Mouse (Mus musculus): ENCODE results near the gene Csrp2.
A peak's percentile ranks its signal among the peaks of the same experiment; 100 is the strongest.

The Csrp2 gene

DNA sequence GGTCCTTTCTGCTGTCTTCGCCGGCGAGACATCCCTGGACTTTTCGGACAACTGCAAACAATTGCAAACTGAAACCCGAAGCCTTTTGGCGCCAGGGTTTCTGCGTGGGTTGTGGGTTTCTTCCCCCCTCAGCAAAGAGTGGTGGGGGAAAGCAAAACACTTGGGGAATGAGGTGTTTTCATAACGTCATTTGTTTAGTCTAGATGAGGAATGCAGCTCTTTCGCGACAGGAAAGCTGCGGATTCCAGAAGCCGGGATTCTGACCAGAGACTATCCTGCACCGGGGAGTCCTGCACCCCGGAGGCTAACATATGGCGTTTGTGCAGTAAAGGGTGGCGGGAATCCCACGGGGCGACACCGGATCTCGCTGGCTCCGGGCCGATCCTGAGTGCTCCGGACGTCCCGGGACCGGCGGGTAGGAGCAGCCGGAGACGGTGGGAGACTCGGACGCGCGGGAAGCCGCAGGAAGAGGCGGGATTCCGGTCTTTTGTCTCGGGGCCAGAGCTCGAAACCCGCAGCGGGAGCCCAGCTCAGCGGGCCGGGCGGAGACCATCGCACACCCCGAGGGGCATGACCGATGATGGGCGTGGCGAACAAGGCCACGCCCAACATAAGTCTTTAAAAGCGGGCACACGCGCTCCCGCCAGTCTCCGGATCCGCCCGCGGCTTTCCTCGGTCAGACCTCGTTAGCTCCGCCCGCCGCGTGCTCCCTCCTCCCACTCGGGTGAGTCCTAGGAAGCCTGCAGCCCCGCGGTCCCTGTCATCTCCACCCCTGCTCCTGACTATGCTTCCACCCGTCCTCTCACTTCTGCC, at the start of gene Csrp2:
Gene Csrp2 (plus strand): TSS at position 259 of the 813 bp plus-strand sequence.
- peak; percentile 86 for DNase-seq (ENCODE audit: low read depth, low spot score)

DNA sequence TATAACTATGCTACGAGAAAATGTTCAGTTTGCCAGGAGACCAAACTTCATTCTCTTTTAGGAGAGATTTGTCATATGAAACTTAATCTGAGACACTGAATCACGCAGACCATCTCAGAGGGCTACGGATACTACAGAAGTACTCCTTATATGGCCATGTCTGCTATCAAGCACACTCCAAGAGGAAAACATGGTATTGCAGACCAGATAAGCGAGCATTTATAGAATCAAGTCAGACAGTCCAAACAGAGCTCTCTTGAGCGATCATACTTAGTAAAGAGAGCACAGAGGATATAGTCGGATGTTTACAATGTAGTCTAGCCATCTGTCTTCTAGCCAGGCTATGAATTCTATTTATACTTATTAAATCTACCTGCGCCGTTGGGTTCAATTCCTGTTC, 44.7 kb upstream of the Csrp2 start:
- no peak for DNase-seq (ENCODE audit: low read depth, low spot score)

GRCm38 (mm10) chr10:110876956-110877355, 42.6 kb upstream of the Csrp2 start:
- DNase-seq (ENCODE audit: low read depth, low spot score): no peak

GRCm38 (mm10) chr10:110877851-110878250, 41.7 kb upstream of the Csrp2 start:
- DNase-seq (ENCODE audit: low read depth, low spot score): no peak

DNA sequence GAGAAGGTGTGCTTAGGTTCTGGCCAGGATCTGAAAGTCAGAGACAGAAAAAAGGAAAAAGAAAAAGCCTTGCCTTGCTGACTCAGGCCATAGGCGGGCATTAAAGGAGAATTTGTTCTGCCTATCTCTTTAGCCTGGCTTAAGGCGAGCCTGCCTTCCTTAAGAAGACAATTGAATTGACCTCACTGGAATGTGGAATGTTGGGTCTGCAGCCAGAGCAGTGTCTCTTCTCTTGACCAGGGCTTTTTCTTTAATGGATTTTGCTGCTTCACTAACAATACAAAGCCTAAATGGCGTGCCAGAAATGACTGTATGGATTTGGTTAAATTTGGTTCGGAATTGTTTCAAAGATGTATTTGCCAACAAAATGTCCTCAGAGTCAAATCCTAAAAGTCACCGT, 40.9 kb upstream of the Csrp2 start:
- DNase-seq (ENCODE audit: low read depth, low spot score): peak; percentile 38

- no peak for DNase-seq (ENCODE audit: low read depth, low spot score)
These were observed 40.0 kb upstream of the Csrp2 start for GRCm38 (mm10) chr10:110879426-110880066.

DNA sequence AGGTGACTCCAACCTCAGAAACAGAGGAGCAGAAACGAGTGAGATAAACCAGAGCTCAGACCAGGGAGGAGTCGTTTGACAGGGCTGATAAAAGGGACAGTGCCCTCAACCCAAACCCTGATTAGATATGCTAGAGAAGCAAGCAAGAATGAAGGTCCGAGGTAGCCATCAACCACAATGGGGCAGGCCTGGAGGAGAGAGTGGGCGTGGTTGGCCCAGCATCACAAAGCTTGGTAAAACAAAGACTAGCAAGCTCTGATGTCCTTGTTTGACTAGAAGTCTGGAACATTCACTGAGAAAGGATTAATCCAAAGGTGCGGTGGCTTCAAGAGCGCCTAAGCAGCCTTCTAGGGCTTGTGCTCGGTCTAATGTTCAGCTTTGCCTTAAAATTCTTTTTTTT, 38.2 kb upstream of the Csrp2 start:
- DNase-seq (ENCODE audit: low read depth, low spot score): no peak

DNA sequence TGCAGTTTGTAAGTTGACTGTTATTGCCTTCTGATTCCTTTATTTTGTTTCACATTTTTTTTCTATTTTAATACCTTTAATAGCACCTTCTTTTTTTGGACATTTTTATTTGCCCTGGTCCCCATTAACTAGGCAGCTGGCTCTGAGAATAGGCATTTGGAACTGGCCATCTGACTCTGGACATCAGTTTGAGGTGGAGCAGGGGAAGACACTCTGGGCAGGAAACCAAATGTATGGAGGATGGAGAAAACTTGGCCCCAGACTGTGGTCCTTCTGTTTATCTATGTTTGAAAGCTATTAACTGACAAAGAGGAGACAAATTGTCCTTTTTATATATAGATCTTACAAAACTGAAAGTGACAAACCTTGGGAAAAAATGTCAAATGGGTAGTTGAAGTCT, 36.9 kb upstream of the Csrp2 start:
- DNase-seq (ENCODE audit: low read depth, low spot score): no peak

DNA sequence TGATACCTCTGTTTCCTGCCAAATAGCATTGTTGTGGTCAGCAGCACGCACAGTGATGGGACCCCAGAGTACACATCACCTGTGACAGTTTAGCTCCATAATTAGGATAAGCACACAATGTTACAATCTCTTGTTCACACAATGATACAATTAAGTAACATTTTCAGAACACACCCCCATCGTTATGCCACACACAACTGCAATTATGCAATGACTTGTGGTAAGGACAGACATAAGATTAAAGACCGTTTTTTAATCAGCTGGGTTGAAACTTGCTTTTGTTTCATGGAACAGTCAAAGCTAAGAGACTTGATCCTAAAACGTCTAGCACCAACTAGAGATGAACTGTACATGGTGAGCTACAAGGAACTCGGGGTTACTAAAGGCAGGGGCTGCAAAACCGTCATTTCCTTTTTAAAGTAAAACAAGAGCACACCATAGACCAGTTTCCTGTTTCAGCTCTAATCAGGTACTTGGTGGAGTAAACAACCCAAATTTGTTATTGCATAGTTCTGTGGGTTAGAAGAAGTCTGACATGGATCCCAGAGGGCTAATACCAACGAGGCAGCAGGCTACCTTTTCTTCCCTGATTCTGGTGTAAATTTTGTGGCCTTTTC, 28.8 kb upstream of the Csrp2 start:
- DNase-seq (ENCODE audit: low read depth, low spot score): no peak

DNA sequence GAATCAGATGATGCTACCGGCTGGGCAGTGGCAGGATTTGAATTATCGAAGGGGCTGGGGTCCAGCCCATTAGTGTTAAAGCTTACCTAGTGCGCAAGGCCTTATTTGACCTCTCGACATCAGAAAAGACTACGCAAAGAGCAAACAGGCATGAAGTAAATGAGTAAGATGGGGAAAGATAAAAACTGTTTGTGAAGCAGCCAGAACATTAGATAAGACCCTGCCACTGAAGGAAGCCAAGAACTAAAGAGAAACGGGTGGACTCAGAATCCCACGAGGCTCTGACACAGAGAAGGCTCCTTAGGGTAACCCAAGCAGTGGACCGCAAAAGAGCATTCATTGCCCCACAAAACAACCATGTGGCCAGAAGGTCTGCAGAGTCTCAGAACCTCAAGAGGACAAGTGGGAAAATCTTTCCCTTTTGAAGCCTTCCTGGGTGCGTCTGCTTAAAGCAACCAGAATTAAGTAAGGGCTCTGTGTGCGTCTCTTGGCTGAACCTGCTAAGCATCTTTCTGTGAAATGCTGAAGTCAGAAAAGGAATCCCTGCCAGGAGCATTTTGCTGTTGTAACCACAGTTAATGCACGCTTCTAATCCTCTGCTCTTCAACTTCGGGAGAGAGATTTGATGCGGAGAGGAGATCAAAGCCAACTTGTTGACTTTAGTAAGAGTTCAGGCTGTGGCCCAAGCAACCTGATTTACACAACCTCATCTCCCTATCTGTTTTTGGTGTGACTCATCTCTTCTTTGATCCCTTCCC, 19.7 kb upstream of the Csrp2 start:
- no peak for DNase-seq (ENCODE audit: low read depth, low spot score)

DNA sequence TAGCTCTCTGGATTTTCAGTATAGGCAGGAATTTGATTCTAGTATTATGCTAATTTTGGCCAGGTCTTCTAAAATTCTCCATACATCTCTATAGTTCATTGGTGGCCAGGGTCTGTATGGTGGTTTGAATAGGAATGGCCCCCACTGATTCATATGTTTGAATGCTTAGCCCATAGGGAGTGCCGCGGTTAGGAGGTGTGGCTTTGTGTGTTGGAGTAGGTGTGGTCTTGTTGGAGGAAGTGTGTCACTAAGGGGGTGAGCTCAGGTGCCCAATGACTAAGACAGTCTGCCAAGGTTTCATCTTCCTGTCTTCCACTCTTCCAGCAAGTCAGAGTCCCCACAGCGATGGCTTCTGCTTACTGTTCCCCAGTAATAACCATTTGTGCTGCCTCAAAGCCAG, 15.7 kb upstream of the Csrp2 start:
- no peak for DNase-seq (ENCODE audit: low read depth, low spot score)

DNA sequence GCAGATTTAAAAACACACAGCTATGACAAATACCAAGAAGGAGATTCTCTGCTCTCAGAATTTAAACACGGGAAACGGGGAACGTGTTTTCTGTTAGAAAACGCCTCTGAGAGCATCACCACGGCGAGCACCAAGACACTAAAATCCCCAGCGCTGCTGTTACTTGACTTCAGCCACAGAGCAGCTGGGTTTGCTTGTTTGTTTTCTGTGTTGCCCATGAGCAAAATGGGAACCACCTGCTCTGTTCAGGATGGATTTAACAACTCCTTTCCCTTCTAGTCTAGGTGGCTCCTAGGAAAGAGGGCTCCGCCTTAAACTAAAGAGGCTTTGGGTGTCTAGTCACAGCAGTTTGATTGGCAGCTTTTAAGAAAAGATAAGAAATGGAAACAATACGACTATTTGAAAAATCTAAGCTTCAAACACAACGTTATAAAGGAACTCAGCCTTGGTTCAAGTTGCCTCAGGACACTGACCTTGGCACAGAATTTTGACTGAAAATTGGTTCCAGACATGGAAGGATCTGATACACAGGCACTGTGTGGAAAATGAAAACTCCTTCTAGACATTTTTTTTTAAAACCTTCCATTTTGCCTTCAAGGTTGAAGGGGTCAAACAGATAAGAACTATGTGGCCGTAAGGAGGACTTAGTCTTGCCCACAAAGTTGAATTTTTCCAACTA, 2.8 kb upstream of the Csrp2 start:
- DNase-seq (ENCODE audit: low read depth, low spot score): peak; percentile 52

- DNase-seq (ENCODE audit: low read depth, low spot score): no peak
These were observed 2.1 kb upstream of the Csrp2 start for GRCm38 (mm10) chr10:110917521-110917920.

DNA sequence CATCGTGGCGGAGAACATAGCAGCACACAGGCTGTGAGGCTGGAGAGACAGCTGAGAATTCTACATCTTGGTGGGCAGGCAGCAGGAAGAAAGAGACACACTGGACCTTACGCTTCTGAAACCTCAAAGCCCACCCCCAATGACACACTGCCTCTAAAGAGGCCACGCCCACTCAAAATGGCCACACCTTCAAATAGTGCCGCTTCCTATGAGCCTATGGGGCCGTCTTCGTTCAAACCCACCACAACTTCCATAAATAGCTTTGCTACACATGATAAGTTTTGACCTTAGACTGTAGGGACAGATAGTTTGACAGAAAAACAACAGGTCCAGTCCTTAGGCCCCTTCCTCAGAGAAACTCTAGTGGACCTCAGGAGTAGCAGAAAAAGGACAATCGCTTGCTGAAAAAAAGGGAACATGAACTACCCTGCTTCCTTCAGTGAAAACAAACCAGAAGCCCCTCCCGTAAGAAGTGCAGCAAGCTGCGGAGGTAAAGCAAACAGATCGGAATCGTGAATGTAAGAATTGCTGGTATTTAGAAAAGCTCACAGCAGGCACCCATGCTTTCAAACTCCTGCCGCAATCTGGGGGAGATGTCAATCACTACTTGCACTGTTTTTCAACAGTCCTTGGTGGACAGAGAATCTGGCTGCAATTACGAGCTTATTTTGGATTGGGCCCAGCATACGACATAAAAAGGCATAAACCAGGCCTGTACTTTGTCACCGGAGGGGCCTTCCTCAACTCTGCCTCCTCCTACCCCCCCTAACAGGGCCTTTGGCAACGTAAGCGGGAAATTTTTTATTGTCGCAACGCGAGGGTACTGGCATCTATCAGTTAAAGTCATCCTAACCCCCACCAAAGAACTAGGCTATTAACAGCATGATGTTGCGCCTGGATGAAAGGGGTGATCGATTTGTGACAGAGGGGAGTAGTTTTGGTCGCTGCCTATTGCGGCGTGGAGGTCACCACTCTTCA, 886 bp upstream of the Csrp2 start:
- DNase-seq (ENCODE audit: low read depth, low spot score): no peak

- DNase-seq (ENCODE audit: low read depth, low spot score): no peak
These were observed 870 bp downstream of the Csrp2 start for GRCm38 (mm10) chr10:110920368-110920950.

DNA sequence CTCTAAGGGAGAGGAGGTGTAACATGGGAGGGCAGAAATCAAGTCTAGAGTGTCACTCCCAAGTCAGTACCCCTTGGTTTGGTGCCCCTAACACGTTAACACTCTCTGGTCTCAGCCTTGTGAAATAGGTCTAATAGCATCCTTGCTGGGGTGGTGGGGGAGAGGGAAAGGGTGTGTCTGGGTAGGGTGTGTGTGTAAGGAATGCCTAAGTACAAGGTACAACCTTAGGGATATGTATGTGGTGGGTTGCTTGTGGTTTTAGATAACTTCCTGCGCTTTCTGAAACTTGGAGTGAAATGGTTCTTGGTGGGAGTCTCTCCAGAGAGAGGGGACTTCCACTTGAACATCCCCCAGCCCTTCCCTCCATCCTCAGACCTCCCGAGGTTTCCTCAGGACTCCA, 2.3 kb downstream of the Csrp2 start:
- no peak for DNase-seq (ENCODE audit: low read depth, low spot score)

- no peak for DNase-seq (ENCODE audit: low read depth, low spot score)
These were observed 3.0 kb downstream of the Csrp2 start for GRCm38 (mm10) chr10:110922612-110923011.

DNA sequence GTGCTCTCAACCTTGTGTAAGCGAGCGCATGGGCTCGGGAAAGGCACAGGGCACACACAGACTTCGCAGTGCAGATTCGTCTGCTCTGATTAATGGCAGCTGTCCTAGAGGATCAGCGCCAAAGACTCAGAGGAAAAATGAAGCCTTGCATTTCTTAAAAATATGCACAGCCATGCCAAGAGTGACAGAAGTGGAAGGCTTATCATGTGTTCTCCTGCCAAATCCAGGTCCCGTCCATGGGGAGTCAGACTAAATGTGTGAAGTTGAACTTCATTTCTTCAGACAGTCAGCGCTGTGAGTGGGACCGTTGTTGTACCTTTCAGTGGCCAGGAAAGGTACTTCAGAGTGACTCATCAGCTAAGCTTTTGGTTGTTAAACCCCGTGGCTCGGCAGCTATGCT, 7.9 kb downstream of the Csrp2 start:
- DNase-seq (ENCODE audit: low read depth, low spot score): peak; percentile 72

GRCm38 (mm10) chr10:110929756-110930155, 10.2 kb downstream of the Csrp2 start:
- DNase-seq (ENCODE audit: low read depth, low spot score): no peak
